Mouse (Mus musculus) lung, postnatal 0 days (tissue): ENCODE data around the gene Yy1.

Experiments
- CTCF ChIP-seq: IDR thresholded peaks from 2 replicates; pipeline ENCODE4 v1.5.1; 2016; ENCODE audit warnings: antibody characterized with exemption, mild to moderate bottlenecking
- EP300 ChIP-seq: IDR thresholded peaks from 2 replicates; pipeline ENCODE4 v1.6.1; 2016; ENCODE audit warnings: antibody characterized with exemption, mild to moderate bottlenecking, control low read depth

GRCm38 (mm10) chr12:108794078-108794711 is 1.4 kb downstream of the Yy1 start:
- TF ChIP-seq CTCF (no peak), EP300 (no peak)
